Mouse (Mus musculus): Measurements from ENCODE around the gene Adss.

- no peak for TF ChIP-seq EP300 (IDR thresholded peaks at IDR 0.05; ENCODE audit: low read depth)
- TF ChIP-seq CTCF (IDR thresholded peaks at IDR 0.05; ENCODE audit: low read depth): no peak
Measured at GRCm38 (mm10) chr1:177795421-177796192, 704 bp downstream of the Adss start.

All from heart, postnatal 0 days (tissue).